Mouse (Mus musculus) brain, embryonic 14.5 days (tissue): Measurements from ENCODE around the gene Hoxd13. TPM values are rescaled to one million over a fixed set of nuclear protein-coding genes. Genes with fewer than 3 reads are reported as not detected.

Source experiments
- DNase-seq: peaks from one replicate; pipeline ENCODE4 v3.0.0-alpha.2; 2011; ENCODE audit warnings: low read depth
- CTCF ChIP-seq: fragments of 200-500 bp; IDR thresholded peaks from 2 replicates; pipeline ENCODE4 v1.5.1; 2012; ENCODE audit warnings: inconsistent platforms, mild to moderate bottlenecking, moderate library complexity, borderline replicate concordance; ENCODE audit not compliant: insufficient read depth, insufficient read length; ENCODE audit errors: extremely low read depth
- POLR2A ChIP-seq: fragments of 200-500 bp; IDR thresholded peaks from 2 replicates; pipeline ENCODE4 v1.6.1; 2012; ENCODE audit warnings: mild to moderate bottlenecking, inconsistent platforms, borderline replicate concordance; ENCODE audit not compliant: poor library complexity, insufficient read depth, insufficient read length, severe bottlenecking; ENCODE audit errors: extremely low read depth
- polyA plus RNA-seq: library from polyadenylated mRNA; depleted of rRNA; stranded (reverse); fragments of >200 nt; gene quantifications from 2 replicates; pipeline ENCODE4 v1.2.3, GENCODE M21; 2012; rRNA removed

Hoxd13 gene
- 0.16 and 0.25 TPM in 2 replicates for polyA plus RNA-seq

DNA sequence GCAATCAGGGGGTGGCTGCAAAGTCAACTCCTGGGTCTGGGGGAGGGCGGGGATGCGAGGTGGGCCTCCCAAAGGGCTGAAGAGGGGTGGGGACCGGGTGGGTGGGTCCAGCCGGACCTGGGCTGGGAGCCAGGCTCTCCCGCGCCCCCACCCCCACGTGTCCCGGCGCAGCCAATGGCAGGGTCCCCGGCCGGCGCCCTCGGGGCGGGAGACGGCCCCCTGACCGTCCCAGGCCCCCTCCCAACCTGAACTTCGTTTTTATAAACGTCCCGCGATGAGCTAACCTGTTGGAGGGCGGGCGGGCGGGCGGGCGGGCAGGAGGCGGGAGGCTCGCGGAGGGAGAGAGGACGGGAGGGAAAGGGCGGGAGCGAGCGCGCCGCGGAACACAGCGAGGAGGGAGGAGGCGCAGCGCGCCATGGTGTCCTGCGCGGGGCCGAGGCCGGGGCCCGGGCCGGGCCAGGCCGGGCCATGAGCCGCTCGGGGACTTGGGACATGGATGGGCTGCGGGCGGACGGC, at the start of gene Hoxd13:
Gene Hoxd13, plus strand, starts transcription at position 469 of the 516 bp plus-strand sequence.
- TF ChIP-seq CTCF (no peak), POLR2A (no peak)

DNA sequence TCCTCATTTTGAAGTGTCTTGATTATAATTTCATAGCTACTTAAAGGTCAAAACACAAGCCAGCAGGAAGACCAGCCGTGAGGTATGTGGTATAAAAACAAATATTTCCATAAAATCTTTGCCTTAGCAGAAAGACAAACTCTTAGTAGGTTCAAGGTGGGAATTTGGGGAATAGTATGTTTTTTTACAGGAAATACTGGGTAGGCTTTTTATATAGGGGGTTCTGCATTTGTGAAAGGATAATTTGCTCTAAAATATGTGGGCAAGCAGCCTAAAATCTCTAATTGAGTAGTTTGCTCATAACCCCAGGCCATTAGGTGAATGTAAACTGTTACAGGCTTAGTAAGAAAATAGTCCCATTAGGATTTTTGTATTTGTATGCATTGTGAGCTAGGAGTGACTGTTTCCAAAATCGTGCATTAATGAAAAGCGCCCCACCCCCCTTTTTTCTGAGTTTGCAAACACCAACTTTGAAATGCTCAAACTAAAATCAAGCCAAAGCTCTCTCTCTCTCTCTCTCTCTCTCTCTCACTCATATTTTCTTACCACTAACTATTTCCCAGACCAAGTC, 48.3 kb upstream of the Hoxd13 start:
- TF ChIP-seq POLR2A, result no peak
- TF ChIP-seq CTCF, result no peak
- DNase-seq, result no peak

More for the DNA sequence above, at the start of gene Hoxd13:
- DNase-seq, result no peak

DNA sequence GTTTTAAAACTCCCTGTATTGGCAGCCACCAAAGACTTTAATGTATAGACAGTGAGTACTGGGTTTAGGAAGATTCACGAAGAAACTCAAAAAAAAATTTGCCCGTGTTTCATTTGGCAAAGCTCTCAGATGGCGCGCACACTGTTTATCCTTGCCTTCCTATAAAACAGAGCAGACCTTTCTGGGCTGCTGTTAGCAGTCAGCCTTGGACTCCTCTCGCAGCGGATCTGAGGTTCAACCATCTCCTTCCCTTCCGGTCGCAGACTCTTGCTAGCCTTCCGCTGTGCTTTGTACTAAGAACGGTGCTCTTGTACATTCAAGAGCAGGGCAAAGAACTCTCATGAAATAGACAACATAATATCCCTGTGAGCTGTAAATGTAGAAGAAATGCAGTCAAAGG, 47.7 kb upstream of the Hoxd13 start:
- no peak for DNase-seq
- no peak for TF ChIP-seq POLR2A
- TF ChIP-seq CTCF, result no peak

DNA sequence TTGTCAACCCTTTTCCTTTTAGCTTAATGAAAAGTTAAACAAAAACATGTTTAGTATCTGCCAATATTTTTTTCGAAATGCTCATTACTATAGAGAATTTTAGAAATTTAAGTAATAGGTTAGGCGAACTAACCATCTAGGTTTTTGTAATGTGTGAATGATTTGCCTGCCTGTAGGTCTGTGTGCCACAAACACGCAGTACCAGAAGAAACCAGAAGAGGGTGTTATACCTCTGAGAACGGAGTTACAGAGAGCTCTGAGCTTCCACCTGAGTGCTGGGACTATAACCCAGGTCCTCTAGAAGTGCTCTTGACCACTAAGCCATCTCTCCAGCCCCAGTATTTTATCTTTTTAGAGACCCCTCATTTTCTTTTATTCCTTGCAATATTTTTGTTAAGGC, 32.7 kb upstream of the Hoxd13 start:
- DNase-seq, result no peak
- no peak for TF ChIP-seq POLR2A
- no peak for TF ChIP-seq CTCF

DNA sequence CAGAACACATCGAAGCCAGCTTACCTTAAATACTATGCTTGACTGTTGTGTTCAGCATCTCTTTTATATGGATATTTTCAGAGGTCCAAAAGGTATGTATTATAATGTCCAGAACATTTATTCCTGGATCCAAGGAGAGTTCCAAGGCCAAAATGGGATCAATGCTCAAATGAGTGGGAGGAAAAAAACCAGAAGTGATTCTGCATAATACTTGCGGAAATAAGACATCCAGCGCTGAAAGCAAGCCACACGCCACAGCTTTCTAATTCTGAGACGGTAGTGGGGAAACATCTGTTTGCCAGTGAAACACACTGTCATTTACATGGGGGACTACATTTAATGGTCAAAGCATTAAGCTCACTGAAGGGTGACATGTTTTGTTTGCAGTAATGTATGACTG, 25.7 kb upstream of the Hoxd13 start:
- no peak for DNase-seq
- TF ChIP-seq CTCF (no peak), POLR2A (no peak)

DNA sequence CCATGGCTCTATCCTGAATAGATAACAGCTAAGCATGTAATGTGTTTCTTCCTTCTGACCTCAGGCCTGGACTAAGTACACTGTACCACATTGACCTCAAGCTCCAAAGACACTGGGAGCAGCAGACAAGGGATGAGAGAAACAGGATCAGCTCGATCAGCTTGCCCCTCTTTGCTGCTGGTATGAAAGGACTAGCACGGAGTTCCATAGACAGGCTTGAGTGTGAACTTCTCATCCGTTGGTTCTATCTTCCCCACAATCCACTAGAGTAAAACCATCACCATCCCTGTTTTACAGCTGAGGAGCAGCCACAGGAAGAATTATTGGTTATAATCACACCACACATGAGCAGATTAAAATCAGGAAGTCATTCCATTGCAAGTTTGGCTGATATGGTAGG, 22.5 kb upstream of the Hoxd13 start:
- DNase-seq, result no peak
- TF ChIP-seq CTCF, result no peak
- TF ChIP-seq POLR2A, result no peak

DNA sequence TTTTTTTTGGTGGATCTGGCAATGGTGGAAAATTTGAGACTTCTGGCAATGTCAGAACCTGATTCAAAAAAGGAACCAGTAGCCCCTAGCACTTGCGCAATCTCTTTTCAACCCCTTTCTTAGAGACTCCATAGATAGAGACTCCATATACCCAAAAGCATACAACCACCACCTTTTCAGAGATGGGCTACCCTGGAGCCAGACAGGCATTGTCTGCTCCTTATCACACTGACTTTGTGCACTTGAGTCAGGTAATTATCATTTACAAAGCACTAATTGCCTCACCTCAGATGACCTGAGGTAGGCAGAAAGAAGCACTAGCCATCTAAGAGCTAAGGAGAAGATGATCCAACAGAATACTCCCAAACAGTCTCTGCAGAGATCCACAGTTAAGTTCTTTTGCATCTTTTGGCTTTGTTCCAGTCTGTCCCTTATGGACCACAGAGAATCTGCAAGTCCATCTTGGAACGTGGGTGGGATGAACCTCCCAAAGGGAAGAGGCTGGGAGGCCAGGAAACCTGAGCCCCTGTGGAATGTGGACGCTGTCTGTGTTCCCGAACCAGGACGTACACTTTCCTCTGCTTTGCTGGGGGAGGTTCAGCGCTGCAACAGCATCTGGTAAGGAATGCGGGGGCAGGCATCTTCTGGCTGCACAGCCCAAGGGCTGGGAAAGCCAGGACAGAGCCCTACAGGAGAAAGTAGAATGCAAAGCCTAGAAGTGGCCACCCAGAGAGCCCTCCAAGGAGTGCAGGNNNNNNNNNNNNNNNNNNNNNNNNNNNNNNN, 20.8 kb upstream of the Hoxd13 start:
- no peak for TF ChIP-seq CTCF
- no peak for TF ChIP-seq POLR2A

DNA sequence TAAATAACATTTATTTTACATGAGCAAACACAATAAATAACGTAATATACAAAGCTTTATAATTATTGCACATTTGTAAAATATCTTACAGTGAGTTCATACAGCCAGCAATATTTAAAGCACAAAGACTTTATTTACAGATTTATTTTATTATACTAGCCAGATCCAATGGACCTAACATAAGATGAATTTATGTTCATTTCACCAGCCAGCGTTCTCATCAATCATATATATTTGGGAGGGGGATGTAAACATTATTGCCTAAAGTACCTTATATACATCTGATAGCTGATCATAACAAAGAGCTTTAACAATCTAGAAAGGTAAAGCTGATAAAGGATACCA, 15.1 kb upstream of the Hoxd13 start:
- DNase-seq, result no peak
- TF ChIP-seq POLR2A (no peak), CTCF (no peak)

More for the DNA sequence above, 20.8 kb upstream of the Hoxd13 start:
- DNase-seq, result no peak

DNA sequence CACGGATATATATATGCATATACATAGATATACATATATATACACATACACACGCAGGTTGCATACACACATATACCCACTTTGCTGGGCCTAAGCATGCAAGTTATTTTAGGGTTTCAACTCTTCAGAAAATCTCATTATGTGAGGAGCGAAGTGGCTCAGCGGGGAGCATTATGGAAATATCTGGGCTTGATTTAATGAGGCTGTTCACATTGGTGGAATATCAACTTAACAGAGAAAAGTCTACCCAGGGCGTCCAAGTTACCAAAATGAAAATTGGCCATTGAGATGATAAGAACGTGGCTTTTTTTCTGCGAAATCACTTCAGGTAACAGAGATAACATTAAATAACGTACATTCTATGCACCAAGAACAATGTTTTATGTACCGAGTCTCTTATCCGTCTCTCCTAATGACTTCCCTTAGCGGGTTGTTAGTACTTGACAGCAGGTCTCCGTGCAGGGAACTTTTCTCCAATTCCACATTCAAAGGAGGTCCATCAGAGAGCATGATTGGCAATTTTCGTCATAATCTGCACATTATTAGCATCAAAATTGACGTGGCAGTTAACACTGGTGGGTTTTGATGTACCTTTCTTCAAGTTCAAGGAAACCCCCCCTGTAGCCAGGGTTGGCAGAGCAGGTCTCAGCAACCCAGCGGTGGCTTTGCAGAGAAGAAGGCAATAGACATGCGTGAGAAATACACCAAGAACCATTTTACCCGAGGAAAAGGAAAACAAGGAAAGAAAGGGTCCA, 14.2 kb upstream of the Hoxd13 start:
- DNase-seq, result peak; percentile 52
- no peak for TF ChIP-seq CTCF
- TF ChIP-seq POLR2A, result no peak

DNA sequence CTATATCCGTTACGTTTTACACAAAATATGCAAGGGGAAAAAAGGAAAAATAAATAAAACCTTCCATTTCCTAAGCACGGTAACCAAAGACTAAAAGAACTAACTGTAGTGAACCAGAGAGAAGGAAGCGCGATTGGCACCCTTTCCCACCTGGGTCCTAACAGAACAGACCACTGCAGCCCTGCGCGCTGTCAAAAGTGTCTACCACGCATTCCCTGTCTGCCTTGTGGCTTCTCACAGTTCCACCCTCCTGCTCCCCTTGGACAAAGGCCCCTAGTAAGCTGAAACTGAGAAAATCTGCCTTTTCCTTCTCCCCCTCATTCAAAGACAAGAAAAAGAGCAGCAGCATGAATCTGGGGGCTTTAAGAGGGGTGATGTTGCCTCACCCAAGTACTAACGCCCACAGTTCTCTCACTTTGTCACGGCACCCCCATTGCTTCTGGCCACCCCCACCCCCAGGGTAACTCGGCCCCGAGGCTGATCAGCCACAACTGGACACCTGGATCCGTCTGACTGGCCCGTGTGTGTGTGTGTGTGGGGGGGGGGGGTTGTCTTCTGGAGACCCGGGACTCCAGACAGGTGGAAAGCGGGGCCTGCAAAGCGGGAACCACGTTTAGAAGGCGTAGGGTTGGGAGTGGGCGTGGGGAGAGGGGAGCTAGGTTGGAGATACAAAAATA, 13.2 kb upstream of the Hoxd13 start:
- no peak for TF ChIP-seq CTCF
- TF ChIP-seq POLR2A, result no peak
- peak; percentile 19 for DNase-seq

DNA sequence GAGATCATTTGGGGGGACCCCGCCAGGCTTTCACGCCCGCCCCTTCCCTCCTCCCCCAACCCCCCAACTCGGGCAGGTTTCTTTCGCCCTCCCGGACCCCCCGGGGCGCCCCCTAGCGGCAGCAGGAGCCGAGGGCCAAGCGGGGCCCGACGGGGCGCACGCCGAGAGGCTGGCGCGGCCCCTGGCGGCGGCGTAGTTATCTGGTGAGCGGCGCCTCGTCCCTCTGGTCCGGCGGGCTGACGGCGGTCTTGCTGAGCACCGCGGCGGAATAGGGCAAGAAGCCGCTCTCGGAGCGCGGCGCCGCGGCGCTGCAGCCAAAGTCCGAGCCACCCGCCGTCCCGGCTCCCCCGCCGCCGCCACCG, 12.7 kb upstream of the Hoxd13 start:
- DNase-seq, result peak; percentile 20
- TF ChIP-seq CTCF (peak; percentile 25; the same call in 1 of the 2 replicates), POLR2A (no peak)
